Mouse (Mus musculus) embryonic fibroblast, embryonic 13.5 days (primary cell): Measurements from ENCODE around the gene Scfd2.

ENCODE experiments used
- CTCF ChIP-seq: IDR thresholded peaks from 2 replicates; pipeline ENCODE4 v1.5.1; 2011; ENCODE audit warnings: mild to moderate bottlenecking, control low read depth, low read length, moderate library complexity, borderline replicate concordance; ENCODE audit not compliant: insufficient read depth
- POLR2A ChIP-seq: IDR thresholded peaks from 2 replicates; pipeline ENCODE4 v1.6.1; 2011; ENCODE audit warnings: low read depth, mild to moderate bottlenecking, control low read depth, low read length, moderate library complexity

DNA sequence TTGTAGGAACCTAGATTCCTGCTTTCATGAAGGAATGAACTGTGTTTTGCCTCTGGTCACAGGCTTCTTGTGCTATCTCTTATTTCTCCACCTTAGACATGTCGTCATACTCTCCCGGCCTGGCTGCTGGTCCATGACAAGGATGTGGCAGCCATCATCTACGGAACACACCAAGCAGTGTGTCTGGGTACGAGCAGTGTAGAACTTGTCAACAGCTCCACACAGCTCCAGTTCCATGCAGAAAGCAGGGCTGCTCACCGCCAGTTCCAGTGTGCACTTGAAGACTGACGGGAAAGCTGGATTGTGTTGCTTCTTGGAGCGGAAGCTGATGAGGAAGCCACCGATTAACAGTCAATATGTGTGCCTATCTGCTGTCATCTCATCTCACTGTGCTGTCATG lies 173.5 kb downstream of the Scfd2 start:
- TF ChIP-seq CTCF: no peak
- TF ChIP-seq POLR2A: no peak
